8 mouse cellular contexts compared by ENCODE assay signal in genomic region chr14:34660788-34661591, GRCm38 (mm10). TPM values are rescaled to one million over a fixed set of nuclear protein-coding genes. Genes with fewer than 3 reads are reported as not detected.
DNase-seq lines count a peak whose midpoint lies in the region; ATAC-seq and TF ChIP-seq lines count a peak whose summit lies in the region.

No protein-coding gene starts in this region.

- peak overlapping the region; percentile 58 for H3K4me3 ChIP-seq in kidney, embryonic 15.5 days (replicated peaks)
- peak overlapping the region; percentile 60 for H3K4me3 ChIP-seq in heart, postnatal 0 days (ENCODE audit: low read depth, low read length)
- H3K4me3 ChIP-seq in liver, embryonic 15.5 days (replicated peaks) = peak overlapping the region; percentile 69

- peak overlapping the region; percentile 48 for H3K9ac ChIP-seq in kidney, embryonic 15.5 days
- peak overlapping the region; percentile 56; the same call in 1 of the 2 replicates for H3K9ac ChIP-seq in heart, postnatal 0 days (replicated peaks; ENCODE audit: low read depth, low read length)
- peak overlapping the region; percentile 80 for H3K9ac ChIP-seq in liver, embryonic 15.5 days

- H3K27me3 ChIP-seq in kidney, embryonic 15.5 days = peaks cover 30% of the 10 kb centered on the region
- no peaks in the 10 kb centered on the region for H3K27me3 ChIP-seq in heart, postnatal 0 days (ENCODE audit: control insufficient read depth, insufficient read depth, low read length)
- H3K27me3 ChIP-seq in liver, embryonic 15.5 days = no peaks in the 10 kb centered on the region

- H3K27ac ChIP-seq in kidney, embryonic 15.5 days = no peak overlapping the region
- H3K27ac ChIP-seq in heart, postnatal 0 days (ENCODE audit: low read depth) = peak overlapping the region; percentile 62; the same call in 1 of the 2 replicates
- H3K27ac ChIP-seq in liver, embryonic 15.5 days (replicated peaks) = peak overlapping the region; percentile 100

- peak; percentile 55; the same call in 1 of the 2 replicates for ATAC-seq in kidney, embryonic 15.5 days (replicated peaks; ENCODE audit: low FRiP score)
- peak; percentile 38 for ATAC-seq in common myeloid progenitor, adult 5-6 weeks (replicated peaks; ENCODE audit: low read depth, poor library complexity, severe bottlenecking)
- no peak for ATAC-seq in heart, postnatal 0 days (ENCODE audit: insufficient read depth, low read depth)
- ATAC-seq in liver, embryonic 15.5 days (ENCODE audit: insufficient read depth) = peak; percentile 63

- no peaks in the 10 kb centered on the region for H3K36me3 ChIP-seq in kidney, embryonic 15.5 days
- H3K36me3 ChIP-seq in heart, postnatal 0 days (replicated peaks; ENCODE audit: control insufficient read depth, insufficient read depth, low read length) = no peaks in the 10 kb centered on the region
- H3K36me3 ChIP-seq in liver, embryonic 15.5 days (replicated peaks) = no peaks in the 10 kb centered on the region

- peaks cover 20% of the 10 kb centered on the region for H3K4me1 ChIP-seq in kidney, embryonic 15.5 days
- peaks cover 7% of the 10 kb centered on the region; the same call in 1 of the 2 replicates for H3K4me1 ChIP-seq in heart, postnatal 0 days (ENCODE audit: control insufficient read depth, insufficient read depth)
- peaks cover 45% of the 10 kb centered on the region for H3K4me1 ChIP-seq in liver, embryonic 15.5 days (replicated peaks)

- H3K4me2 ChIP-seq in kidney, embryonic 15.5 days = peak overlapping the region; percentile 93
- peak overlapping the region; percentile 83 for H3K4me2 ChIP-seq in heart, postnatal 0 days (ENCODE audit: low read depth, low read length)
- H3K4me2 ChIP-seq in liver, embryonic 15.5 days = peak overlapping the region; percentile 91

- DNase-seq in kidney, postnatal 14 days = no peak
- DNase-seq in heart, postnatal 0 days (ENCODE audit: low spot score) = no peak
- DNase-seq in retina, embryonic 14.5 days (ENCODE audit: low spot score) = peak; percentile 32
- DNase-seq in gastrocnemius, postnatal 10 days = no peak
- no peak for DNase-seq in layer of hippocampus, adult 18-20 months (ENCODE audit: low spot score in 2 of 2)

- no peak for TF ChIP-seq EP300 in heart, postnatal 0 days (IDR thresholded peaks at IDR 0.05; ENCODE audit: low read depth)

- no peaks in the 10 kb centered on the region for H3K9me3 ChIP-seq in kidney, embryonic 15.5 days (replicated peaks)
- no peaks in the 10 kb centered on the region for H3K9me3 ChIP-seq in heart, postnatal 0 days (replicated peaks; ENCODE audit: control insufficient read depth, low read length)
- H3K9me3 ChIP-seq in liver, embryonic 15.5 days (replicated peaks) = no peaks in the 10 kb centered on the region

- TF ChIP-seq CTCF in heart, postnatal 0 days (IDR thresholded peaks at IDR 0.05; ENCODE audit: low read depth) = no peak

- WGBS in kidney, embryonic 15.5 days = 17% methylated on average over 22 of the region's 22 CpGs
- 20% methylated on average over 22 of the region's 22 CpGs for WGBS in heart, postnatal 0 days
- WGBS in liver, embryonic 15.5 days (ENCODE audit: insufficient replicate concordance) = 6% methylated on average over 22 of the region's 22 CpGs

RNA-seq across cellular contexts. Expression of gene Wapl, which starts 12.7 kb away (rescaled TPM):
- polyA plus RNA-seq in kidney, embryonic 15.5 days (2015; fragmentation: Nextera tagmentation; extraction: Ambion mirVana) = 26.9 and 28.8 TPM in 2 replicates
- 138 and 179 TPM in 2 replicates for total RNA-seq in common myeloid progenitor, adult 5-6 weeks (2017)
- total RNA-seq in heart, postnatal 0 days (2014; rRNA removed; ENCODE audit: low replicate concordance) = 17.1 and 25.2 TPM in 2 replicates
- polyA plus RNA-seq in heart, postnatal 0 days (2015; fragmentation: Nextera tagmentation; extraction: Ambion mirVana) = 10.2 and 10.8 TPM in 2 replicates
- polyA plus RNA-seq in liver, embryonic 15.5 days (2015; fragmentation: Nextera tagmentation; extraction: Ambion mirVana) = 22.9 TPM in 2 replicates
- total RNA-seq in gastrocnemius, postnatal 10 days (2021) = 10 to 100 TPM; 45.7 to 48.3 TPM
- 10 to 100 TPM; 51.2 to 52.8 TPM for total RNA-seq in layer of hippocampus, adult 18-20 months (2021)
